ENCODE assay signal across 7 mouse cellular contexts in the genomic region with DNA sequence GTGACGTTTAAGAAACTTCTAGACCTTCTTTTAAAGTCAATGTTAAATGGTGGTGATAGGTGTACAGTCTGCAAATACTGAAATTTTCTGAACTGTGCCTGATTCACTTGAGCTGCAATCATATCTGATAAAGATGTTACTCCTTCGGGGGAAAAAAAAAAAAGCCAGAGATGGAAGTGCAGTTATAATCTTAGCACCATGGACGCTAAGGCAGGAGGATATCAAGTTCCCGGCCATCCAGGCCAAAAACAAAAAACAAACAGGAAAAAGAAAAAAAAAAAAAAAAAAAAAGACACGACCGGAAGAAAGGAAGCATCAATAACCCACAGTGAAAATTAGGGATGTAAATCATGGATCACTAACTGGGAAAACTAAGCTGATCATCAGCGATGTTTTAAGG. TPM values are rescaled to one million over a fixed set of nuclear protein-coding genes. Genes with fewer than 3 reads are reported as not detected.
A peak's percentile ranks its signal among the peaks of the same experiment; 100 is the strongest.
DNase-seq lines count a peak whose midpoint lies in the region; ATAC-seq and TF ChIP-seq lines count a peak whose summit lies in the region.

No protein-coding gene starts in this region.

- no peak for ATAC-seq in lung, postnatal 0 days
- no peak for ATAC-seq in forebrain, embryonic 12.5 days (ENCODE audit: low FRiP score)
- no peak for ATAC-seq in limb, embryonic 13.5 days (ENCODE audit: low FRiP score, low read depth)
- no peak for ATAC-seq in stomach, embryonic 14.5 days (ENCODE audit: insufficient number of reproducible peaks, insufficient read depth, low FRiP score, low read depth)

- peak overlapping the region; percentile 99; the same call in 1 of the 2 replicates for H3K27ac ChIP-seq in lung, postnatal 0 days (ENCODE audit: low read length)
- H3K27ac ChIP-seq in forebrain, embryonic 12.5 days: no peak overlapping the region
- no peak overlapping the region for H3K27ac ChIP-seq in limb, embryonic 13.5 days
- H3K27ac ChIP-seq in stomach, embryonic 14.5 days (ENCODE audit: low read length): no peak overlapping the region

- H3K4me2 ChIP-seq in lung, postnatal 0 days (replicated peaks; ENCODE audit: low read depth, low read length): peak overlapping the region; percentile 71
- H3K4me2 ChIP-seq in forebrain, embryonic 12.5 days: peak overlapping the region; percentile 89
- peak overlapping the region; percentile 80 for H3K4me2 ChIP-seq in limb, embryonic 13.5 days (replicated peaks)
- peak overlapping the region; percentile 68 for H3K4me2 ChIP-seq in stomach, embryonic 14.5 days (replicated peaks; ENCODE audit: low read depth, low read length)

- H3K9me3 ChIP-seq in lung, postnatal 0 days (ENCODE audit: low read length): no peaks in the 10 kb centered on the region
- no peaks in the 10 kb centered on the region for H3K9me3 ChIP-seq in forebrain, embryonic 12.5 days
- H3K9me3 ChIP-seq in limb, embryonic 13.5 days: no peaks in the 10 kb centered on the region
- H3K9me3 ChIP-seq in stomach, embryonic 14.5 days (ENCODE audit: control insufficient read depth, low read depth, low read length): no peaks in the 10 kb centered on the region

- peak overlapping the region; percentile 99; the same call in 1 of the 2 replicates for H3K9ac ChIP-seq in lung, postnatal 0 days (replicated peaks; ENCODE audit: low read depth)
- H3K9ac ChIP-seq in forebrain, embryonic 12.5 days: peak overlapping the region; percentile 98
- H3K9ac ChIP-seq in limb, embryonic 13.5 days: peak overlapping the region; percentile 95
- peak overlapping the region; percentile 99 for H3K9ac ChIP-seq in stomach, embryonic 14.5 days (replicated peaks; ENCODE audit: low read depth, low read length)

- no peak for TF ChIP-seq EP300 in lung, postnatal 0 days (IDR thresholded peaks at IDR 0.05)

- WGBS in lung, postnatal 0 days: 6% methylated on average over 7 of the region's 7 CpGs
- WGBS in forebrain, embryonic 12.5 days: 26% methylated on average over 7 of the region's 7 CpGs
- 17% methylated on average over 7 of the region's 7 CpGs for WGBS in limb, embryonic 13.5 days
- WGBS in stomach, embryonic 14.5 days: 13% methylated on average over 7 of the region's 7 CpGs

- DNase-seq in lung, postnatal 0 days (ENCODE audit: low spot score): no peak
- DNase-seq in lung, postnatal 4 days: no peak
- no peak for DNase-seq in layer of hippocampus, adult 18-20 months (ENCODE audit: low spot score in 2 of 2)
- DNase-seq in urinary bladder, postnatal 10 days (ENCODE audit: low spot score): no peak

- no peaks in the 10 kb centered on the region for H3K4me1 ChIP-seq in lung, postnatal 0 days (ENCODE audit: insufficient read depth, low read depth, low read length)
- H3K4me1 ChIP-seq in forebrain, embryonic 12.5 days: peaks cover 19% of the 10 kb centered on the region
- peaks cover 17% of the 10 kb centered on the region for H3K4me1 ChIP-seq in limb, embryonic 13.5 days
- peaks cover 12% of the 10 kb centered on the region for H3K4me1 ChIP-seq in stomach, embryonic 14.5 days (ENCODE audit: control insufficient read depth, insufficient read depth, low read length)

- H3K36me3 ChIP-seq in lung, postnatal 0 days (ENCODE audit: insufficient read depth, low read length): no peaks in the 10 kb centered on the region
- H3K36me3 ChIP-seq in forebrain, embryonic 12.5 days (replicated peaks): 0 out of 2 replicates have a peak, but pooled peaks cover 2% of the 10 kb centered on the region
- H3K36me3 ChIP-seq in limb, embryonic 13.5 days: peaks cover 16% of the 10 kb centered on the region; the same call in 1 of the 2 replicates
- H3K36me3 ChIP-seq in stomach, embryonic 14.5 days (ENCODE audit: control insufficient read depth, insufficient read depth, low read length): no peaks in the 10 kb centered on the region

- TF ChIP-seq CTCF in lung, postnatal 0 days (IDR thresholded peaks at IDR 0.05): no peak

- peak overlapping the region; percentile 98 for H3K4me3 ChIP-seq in lung, postnatal 0 days (ENCODE audit: low read depth, low read length)
- peak overlapping the region; percentile 98 for H3K4me3 ChIP-seq in forebrain, embryonic 12.5 days (replicated peaks)
- H3K4me3 ChIP-seq in limb, embryonic 13.5 days: peak overlapping the region; percentile 88
- peak overlapping the region; percentile 97 for H3K4me3 ChIP-seq in stomach, embryonic 14.5 days (ENCODE audit: low read depth, low read length)

- H3K27me3 ChIP-seq in lung, postnatal 0 days (replicated peaks; ENCODE audit: insufficient read depth, low read length): no peaks in the 10 kb centered on the region
- H3K27me3 ChIP-seq in forebrain, embryonic 12.5 days: no peaks in the 10 kb centered on the region
- H3K27me3 ChIP-seq in limb, embryonic 13.5 days: no peaks in the 10 kb centered on the region
- H3K27me3 ChIP-seq in stomach, embryonic 14.5 days (ENCODE audit: control insufficient read depth, insufficient read depth, low read length): no peaks in the 10 kb centered on the region

RNA-seq across cellular contexts. Expression of a gene that starts 1.3 kb away (rescaled TPM):
- 3.2 and 3.4 TPM in 2 replicates for polyA plus RNA-seq in lung, postnatal 0 days (2015; fragmentation: Nextera tagmentation; extraction: Ambion mirVana)
- polyA plus RNA-seq in forebrain, embryonic 12.5 days (2016; fragmentation: Nextera tagmentation; extraction: Ambion mirVana): 4.5 and 5.2 TPM in 2 replicates
- polyA plus RNA-seq in limb, embryonic 13.5 days (2015; fragmentation: Nextera tagmentation; extraction: Ambion mirVana): 4.2 and 4.5 TPM in 2 replicates
- 8.0 and 8.1 TPM in 2 replicates for polyA plus RNA-seq in stomach, embryonic 14.5 days (2014; fragmentation: Nextera tagmentation; extraction: Ambion mirVana)
- 10 to 100 TPM; 17.8 to 18.9 TPM for total RNA-seq in layer of hippocampus, adult 18-20 months (2021)
